25 mouse cellular contexts compared by ENCODE assay signal in the genomic region with DNA sequence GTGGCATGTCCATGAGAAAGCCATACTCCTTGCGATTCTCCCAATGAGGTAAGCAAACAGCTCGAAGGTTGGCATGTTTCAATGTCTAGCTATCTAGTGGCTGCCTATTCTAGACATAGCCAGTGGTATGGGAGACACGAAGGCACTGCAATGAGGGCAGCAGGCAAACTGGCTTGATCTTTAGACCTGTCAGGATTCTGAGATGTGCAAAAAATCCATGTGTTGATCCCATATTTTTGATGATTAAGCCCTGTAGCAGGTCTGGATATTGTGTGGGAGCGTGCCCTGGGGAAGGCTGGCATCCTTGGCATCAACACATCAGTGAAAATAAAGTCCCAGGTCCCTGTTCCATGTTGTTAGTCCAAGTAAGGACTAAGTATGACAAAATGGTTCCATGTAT. TPM values are rescaled to one million over a fixed set of nuclear protein-coding genes. Genes with fewer than 3 reads are reported as not detected.
DNase-seq lines count a peak whose midpoint lies in the region; ATAC-seq and TF ChIP-seq lines count a peak whose summit lies in the region.
"Had no signal": no experiment of that assay in that cellular context is flagged by ENCODE, and none has a peak within 500 bp of the region (broad histone marks: within the 10 kb centered on the region; RNA-seq: fewer than 3 reads in every experiment).

No protein-coding gene starts in this region.

- no peaks in the 10 kb centered on the region for H3K27me3 ChIP-seq in cerebellum, adult 2 months (ENCODE audit: control insufficient read depth, insufficient read depth, low read length)
- no peaks in the 10 kb centered on the region for H3K27me3 ChIP-seq in liver, embryonic 11.5 days (replicated peaks; ENCODE audit: control insufficient read depth, insufficient read depth, low read length)
- H3K27me3 ChIP-seq in liver, postnatal 0 days (ENCODE audit: insufficient read depth, low read length): no peaks in the 10 kb centered on the region
- H3K27me3 ChIP-seq: CH12.LX; embryonic facial prominence, embryonic 12.5 days; forebrain, embryonic 13.5 days; forebrain, embryonic 15.5 days; Patski had no signal

- H3K4me1 ChIP-seq in cerebellum, adult 2 months (ENCODE audit: control insufficient read depth, insufficient read depth, low read length): peaks cover 24% of the 10 kb centered on the region
- no peaks in the 10 kb centered on the region for H3K4me1 ChIP-seq in liver, embryonic 11.5 days (replicated peaks; ENCODE audit: control insufficient read depth, insufficient read depth, low read length)
- H3K4me1 ChIP-seq in liver, postnatal 0 days (ENCODE audit: insufficient read depth): no peaks in the 10 kb centered on the region
- H3K4me1 ChIP-seq: embryonic facial prominence, embryonic 10.5 days; embryonic facial prominence, embryonic 12.5 days had no signal

- no peak overlapping the region for H3K4me3 ChIP-seq in cerebellum, adult 2 months (replicated peaks; ENCODE audit: insufficient read depth, low read depth, low read length)
- H3K4me3 ChIP-seq in liver, embryonic 11.5 days (ENCODE audit: low read depth, low read length): no peak overlapping the region
- no peak overlapping the region for H3K4me3 ChIP-seq in liver, postnatal 0 days (ENCODE audit: low read depth, low read length)
- H3K4me3 ChIP-seq: embryonic facial prominence, embryonic 10.5 days; embryonic facial prominence, embryonic 12.5 days; forebrain, embryonic 13.5 days; forebrain, embryonic 15.5 days had no signal

- TF ChIP-seq POLR2A in cerebellum, adult 2 months (IDR thresholded peaks at IDR 0.05; ENCODE audit: borderline replicate concordance, insufficient read depth, low read length): no peak

- peak in 1 of 2 experiments; percentile 10 for DNase-seq in cerebellum, adult 2 months
- peak; percentile 69 for DNase-seq in heart, adult 11 months
- DNase-seq in heart, postnatal 4 days: no peak
- peak; percentile 11 for DNase-seq in liver, embryonic 11.5 days (ENCODE audit: low spot score)
- DNase-seq in liver, postnatal 0 days: no peak
- DNase-seq: adrenal gland, adult 8-10 months; adrenal gland, postnatal 14 days; adrenal gland, postnatal 36 days; B cell, adult 2 months; cerebellum, adult 11 months; cerebellum, adult 18-20 months; cerebellum, adult 9-10 months; cerebellum, postnatal 10 days; cerebellum, postnatal 25 days; forebrain, postnatal 0 days had no signal

- TF ChIP-seq CTCF in cerebellum, adult 2 months (IDR thresholded peaks at IDR 0.05; ENCODE audit: borderline replicate concordance, insufficient read depth, low read depth, low read length): no peak
- TF ChIP-seq CTCF in liver, postnatal 0 days (IDR thresholded peaks at IDR 0.05; ENCODE audit: low read depth): no peak

- TF ChIP-seq EP300 in liver, postnatal 0 days (IDR thresholded peaks at IDR 0.05; ENCODE audit: low read depth): no peak

- no peak overlapping the region for H3K9ac ChIP-seq in liver, embryonic 11.5 days (ENCODE audit: low read depth, low read length)
- no peak overlapping the region for H3K9ac ChIP-seq in liver, postnatal 0 days (replicated peaks)
- H3K9ac ChIP-seq: embryonic facial prominence, embryonic 12.5 days; forebrain, embryonic 13.5 days; forebrain, embryonic 15.5 days; forebrain, postnatal 0 days had no signal

- WGBS in cerebellum, adult 2 months: 86% methylated on average over 4 of the region's 4 CpGs
- WGBS in liver, embryonic 11.5 days: 90% methylated on average over 4 of the region's 4 CpGs
- 86% methylated on average over 4 of the region's 4 CpGs for WGBS in liver, postnatal 0 days (ENCODE audit: insufficient replicate concordance)

- no peaks in the 10 kb centered on the region for H3K9me3 ChIP-seq in liver, embryonic 11.5 days (ENCODE audit: control insufficient read depth, low read length)
- H3K9me3 ChIP-seq in liver, postnatal 0 days (ENCODE audit: low read length): no peaks in the 10 kb centered on the region
- H3K9me3 ChIP-seq: embryonic facial prominence, embryonic 10.5 days; embryonic facial prominence, embryonic 12.5 days; forebrain, embryonic 13.5 days; forebrain, embryonic 15.5 days; G1E had no signal

- H3K36me3 ChIP-seq in liver, embryonic 11.5 days (ENCODE audit: control insufficient read depth, insufficient read depth, low read length): peaks cover 58% of the 10 kb centered on the region
- peaks cover 64% of the 10 kb centered on the region for H3K36me3 ChIP-seq in liver, postnatal 0 days (replicated peaks; ENCODE audit: insufficient read depth, low read length)

- 0 out of 2 replicates have a peak overlapping the region, but pooled peaks have one; percentile 7 for H3K27ac ChIP-seq in cerebellum, adult 2 months (ENCODE audit: insufficient read depth, low read length)
- no peak overlapping the region for H3K27ac ChIP-seq in liver, embryonic 11.5 days (ENCODE audit: low read depth, low read length)
- H3K27ac ChIP-seq in liver, postnatal 0 days (ENCODE audit: low read depth): no peak overlapping the region
- H3K27ac ChIP-seq: embryonic facial prominence, embryonic 10.5 days; embryonic facial prominence, embryonic 12.5 days; forebrain, embryonic 13.5 days had no signal

- no peak overlapping the region for H3K4me2 ChIP-seq in liver, embryonic 11.5 days
- no peak overlapping the region for H3K4me2 ChIP-seq in liver, postnatal 0 days (ENCODE audit: low read depth, low read length)
- H3K4me2 ChIP-seq: embryonic facial prominence, embryonic 12.5 days; forebrain, embryonic 13.5 days; forebrain, embryonic 15.5 days had no signal

- ATAC-seq in cerebellum, adult (ENCODE audit: insufficient number of reproducible peaks, low FRiP score, low TSS enrichment): no peak
- no peak for ATAC-seq in liver, embryonic 11.5 days (replicated peaks; ENCODE audit: low FRiP score)
- ATAC-seq in liver, postnatal 0 days: no peak
- ATAC-seq: activated CD4-positive, CD25-positive, alpha-beta regulatory T cell, adult 4 months; CD4-positive, CD25-positive, alpha-beta regulatory T cell, adult 4 months; forebrain, embryonic 13.5 days; forebrain, embryonic 15.5 days; forebrain, postnatal 0 days; Patski had no signal

RNA-seq across cellular contexts. Expression of a gene that starts 11.3 kb away (rescaled TPM):
- 376 and 378 TPM in 2 replicates for polyA plus RNA-seq in cerebellum, adult 2 months (2012; rRNA removed)
- total RNA-seq in heart, postnatal 4 days (2021): 100 to 1,000 TPM; 507 TPM
- 355 and 359 TPM in 2 replicates for polyA plus RNA-seq in liver, embryonic 11.5 days (2014; fragmentation: Nextera tagmentation; extraction: Ambion mirVana)
- 323 and 339 TPM in 2 replicates for polyA plus RNA-seq in liver, postnatal 0 days (2015; fragmentation: Nextera tagmentation; extraction: Ambion mirVana)

RNA-seq across cellular contexts. Expression of a gene that starts 17.1 kb away (rescaled TPM):
- polyA plus RNA-seq in cerebellum, adult 2 months (2012; rRNA removed): 10.1 and 11.1 TPM in 2 replicates
- total RNA-seq in heart, postnatal 4 days (2021): 10 to 100 TPM; 12.5 to 13.4 TPM
- polyA plus RNA-seq in liver, embryonic 11.5 days (2014; fragmentation: Nextera tagmentation; extraction: Ambion mirVana): 66.4 and 74.2 TPM in 2 replicates
- 14.5 and 16.2 TPM in 2 replicates for polyA plus RNA-seq in liver, postnatal 0 days (2015; fragmentation: Nextera tagmentation; extraction: Ambion mirVana)

RNA-seq across cellular contexts. Expression of a gene that starts 29.0 kb away (rescaled TPM):
- 93.2 and 101 TPM in 2 replicates for polyA plus RNA-seq in cerebellum, adult 2 months (2012; rRNA removed)
- 1 to 10 TPM; 4.3 to 6.4 TPM for total RNA-seq in heart, postnatal 4 days (2021)
- 0.30 TPM in 1 of 2 replicates, not detected in the other for polyA plus RNA-seq in liver, embryonic 11.5 days (2014; fragmentation: Nextera tagmentation; extraction: Ambion mirVana)
- 2.0 and 2.1 TPM in 2 replicates for polyA plus RNA-seq in liver, postnatal 0 days (2015; fragmentation: Nextera tagmentation; extraction: Ambion mirVana)
- total RNA-seq: CH12.LX had no signal
- polyA plus RNA-seq: activated CD4-positive, CD25-positive, alpha-beta regulatory T cell, adult 4 months; G1E had no signal

RNA-seq across cellular contexts. Expression of a gene that starts 56.4 kb away (rescaled TPM):
- polyA plus RNA-seq in cerebellum, adult 2 months (2012; rRNA removed): 18.4 and 18.9 TPM in 2 replicates
- 1 to 10 TPM in 1 of 2 experiments, under 1 TPM in 1; 0.92 to 1.1 TPM for total RNA-seq in heart, postnatal 4 days (2021)
- 2.2 and 2.6 TPM in 2 replicates for polyA plus RNA-seq in liver, embryonic 11.5 days (2014; fragmentation: Nextera tagmentation; extraction: Ambion mirVana)
- polyA plus RNA-seq in liver, postnatal 0 days (2015; fragmentation: Nextera tagmentation; extraction: Ambion mirVana): 1.1 and 1.2 TPM in 2 replicates

RNA-seq across cellular contexts. Expression of a gene that starts 56.7 kb away (rescaled TPM):
- 19.1 and 21.7 TPM in 2 replicates for polyA plus RNA-seq in cerebellum, adult 2 months (2012; rRNA removed)
- 1 to 10 TPM in 1 of 2 experiments, under 1 TPM in 1; 0.60 to 1.5 TPM for total RNA-seq in heart, postnatal 4 days (2021)
- polyA plus RNA-seq in liver, embryonic 11.5 days (2014; fragmentation: Nextera tagmentation; extraction: Ambion mirVana): 0.86 and 0.92 TPM in 2 replicates
- polyA plus RNA-seq in liver, postnatal 0 days (2015; fragmentation: Nextera tagmentation; extraction: Ambion mirVana): 0.14 and 0.18 TPM in 2 replicates

Comparison
In these comparisons a context has a peak if more than half of its experiments do, and no peak if none do; other contexts are left out.
1. DNase-seq: peak in heart, adult 11 months (single experiment) and liver, embryonic 11.5 days (single experiment); none in heart, postnatal 4 days (single experiment) and liver, postnatal 0 days (single experiment).
2. RNA of a gene that starts 29.0 kb away (polyA plus RNA-seq): 93.2 to 101 TPM in cerebellum, adult 2 months; 2.0 to 2.1 TPM in liver, postnatal 0 days and 0.30 TPM in liver, embryonic 11.5 days; every median in the first group is over 10 times any median in the second.